Mouse (Mus musculus) right cerebral cortex, postnatal 25 days (tissue): ENCODE data around the gene BC030867.

Experiments
- DNase-seq: peaks from one replicate; pipeline ENCODE4 v3.0.0; 2022

BC030867 gene

GRCm38 (mm10) chr11:102294416-102294815 is 45.7 kb downstream of the BC030867 start:
- DNase-seq = no peak

GRCm38 (mm10) chr11:102294887-102295597 is 46.4 kb downstream of the BC030867 start:
- peak; percentile 37 for DNase-seq

GRCm38 (mm10) chr11:102295598-102296471 is 47.2 kb downstream of the BC030867 start:
- DNase-seq = peak; percentile 49

- DNase-seq = peak; percentile 99
These were observed 48.1 kb downstream of the BC030867 start, which contains the start of gene Atxn7l3 for GRCm38 (mm10) chr11:102296491-102297472. Atxn7l3 (minus strand) TSS chr11:102296631.

GRCm38 (mm10) chr11:102297577-102298556 is 49.2 kb downstream of the BC030867 start:
- DNase-seq = no peak

GRCm38 (mm10) chr11:102299839-102300238 is 51.2 kb downstream of the BC030867 start:
- no peak for DNase-seq

GRCm38 (mm10) chr11:102304141-102304540 is 55.5 kb downstream of the BC030867 start:
- DNase-seq = no peak

GRCm38 (mm10) chr11:102305359-102305758 is 56.7 kb downstream of the BC030867 start:
- DNase-seq = no peak

- no peak for DNase-seq
These were observed 59.4 kb downstream of the BC030867 start for GRCm38 (mm10) chr11:102308104-102308503.

GRCm38 (mm10) chr11:102308979-102309378 is 60.3 kb downstream of the BC030867 start:
- peak; percentile 96 for DNase-seq

- no peak for DNase-seq
These were observed 61.3 kb downstream of the BC030867 start for GRCm38 (mm10) chr11:102309821-102310617.

- no peak for DNase-seq
These were observed 62.4 kb downstream of the BC030867 start for GRCm38 (mm10) chr11:102310768-102311695.

- DNase-seq = no peak
These were observed 63.3 kb downstream of the BC030867 start for GRCm38 (mm10) chr11:102311966-102312365.

- DNase-seq = no peak
These were observed 63.9 kb downstream of the BC030867 start for GRCm38 (mm10) chr11:102312586-102312985.

GRCm38 (mm10) chr11:102314321-102314720 is 65.6 kb downstream of the BC030867 start:
- no peak for DNase-seq
